Mouse (Mus musculus) ovary, postnatal 14 days (tissue): Measurements from ENCODE around the gene Phyhipl.

Experiments used
- DNase-seq: peaks from one replicate; pipeline ENCODE4 v3.0.0; 2022; ENCODE audit warnings: low spot score

The Phyhipl gene

GRCm38 (mm10) chr10:70655828-70656227 lies at the start of gene Phyhipl:
Gene Phyhipl (minus strand): TSS chr10:70655965.
- DNase-seq: no peak

DNA sequence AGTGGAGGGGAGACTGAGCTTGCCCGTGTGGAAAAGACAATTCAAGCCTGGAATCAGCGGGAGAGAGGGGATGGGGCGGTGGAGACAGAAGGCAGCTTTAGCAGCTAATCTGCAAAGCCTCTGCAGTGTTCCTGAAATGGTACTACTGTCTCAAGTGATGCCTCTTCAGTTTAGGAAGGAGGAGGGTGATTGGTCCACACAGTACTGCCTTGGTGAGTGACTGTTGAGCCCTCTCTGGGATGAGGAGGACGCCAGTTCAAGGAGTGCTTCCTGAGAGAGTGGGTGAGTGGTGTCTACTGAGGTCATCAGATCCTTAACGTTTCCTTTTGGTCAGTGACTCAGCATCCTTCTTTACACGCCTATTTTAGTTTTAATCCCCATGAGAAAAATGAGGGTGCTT lies 47.4 kb upstream of the Phyhipl start:
- no peak for DNase-seq

DNA sequence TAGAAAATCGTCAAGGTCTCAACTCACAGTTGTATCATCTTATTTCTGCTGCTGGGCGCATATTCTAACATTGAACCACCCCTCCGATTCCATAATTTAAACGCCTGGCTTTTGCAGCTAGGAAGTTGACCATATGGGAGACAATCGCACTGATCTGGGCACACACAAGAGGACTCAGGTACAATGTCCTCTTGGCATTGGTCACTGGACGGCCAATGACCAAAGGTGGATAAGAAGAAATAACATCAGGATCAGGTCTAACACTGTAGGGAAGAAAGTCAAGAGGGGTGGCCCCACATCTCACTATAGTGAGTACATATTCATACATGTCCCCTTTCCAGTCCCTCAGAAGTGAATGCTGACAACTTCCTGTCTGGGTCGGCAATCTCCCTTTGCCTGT lies 43.8 kb upstream of the Phyhipl start:
- no peak for DNase-seq

GRCm38 (mm10) chr10:70698014-70698413 lies 42.2 kb upstream of the Phyhipl start:
- DNase-seq: no peak

DNA sequence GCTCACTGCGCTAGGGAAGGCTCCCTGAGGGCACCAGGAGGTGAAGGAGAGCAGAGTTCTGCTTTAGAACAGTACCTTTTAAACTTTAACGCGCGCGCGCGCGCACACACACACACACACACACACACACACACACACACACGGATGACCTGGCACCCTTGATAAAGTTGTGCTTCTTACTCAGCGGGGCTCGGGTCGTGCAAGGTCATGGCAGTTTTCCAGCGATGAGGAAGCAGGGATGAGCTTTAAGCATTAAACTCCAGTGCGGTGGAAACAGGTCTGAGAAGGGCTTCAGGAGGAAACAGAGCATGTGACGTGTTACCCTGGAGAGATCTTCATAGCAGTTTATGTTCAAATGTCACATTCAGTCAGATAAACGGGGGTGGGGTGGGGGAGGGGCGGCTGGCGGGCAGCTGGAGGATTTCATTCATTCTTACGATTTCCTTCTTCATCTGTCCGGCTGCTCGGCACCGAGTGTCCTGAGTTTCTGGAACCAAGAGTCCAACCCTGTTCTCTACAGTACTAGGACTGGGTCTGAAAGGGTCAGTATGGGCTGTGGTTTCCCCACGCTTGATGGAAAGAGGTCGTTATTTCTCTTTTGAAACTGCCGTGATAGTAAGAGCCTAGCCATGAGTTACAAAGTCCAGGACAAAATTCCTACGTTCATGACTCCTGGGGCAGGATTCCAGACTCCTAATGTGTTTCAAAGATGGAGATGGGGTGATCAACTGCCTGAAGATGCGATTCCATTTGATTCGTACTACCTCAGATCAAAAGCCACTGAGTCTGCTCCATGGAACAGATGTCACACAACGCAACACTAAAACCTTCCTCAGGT lies 41.2 kb upstream of the Phyhipl start:
- DNase-seq: no peak

DNA sequence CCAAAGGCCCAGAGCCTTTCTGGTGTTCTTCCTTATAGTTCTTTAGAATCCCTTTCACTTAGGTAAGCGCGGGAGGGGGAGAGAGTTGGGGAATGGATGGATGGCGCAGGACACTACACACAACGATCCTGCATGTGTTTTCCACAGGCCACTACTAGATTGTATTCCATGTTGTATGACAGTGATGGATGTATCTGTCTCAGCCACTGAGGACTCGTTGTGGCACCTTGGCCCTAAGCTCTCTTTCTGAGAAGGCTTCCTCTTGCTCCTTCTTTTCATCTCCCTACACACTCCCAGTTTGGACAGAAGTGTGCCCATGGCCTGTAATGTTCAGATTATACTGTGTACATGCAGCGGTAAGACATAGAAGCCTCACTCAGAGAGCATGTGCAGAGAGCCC lies 33.6 kb upstream of the Phyhipl start:
- no peak for DNase-seq

DNA sequence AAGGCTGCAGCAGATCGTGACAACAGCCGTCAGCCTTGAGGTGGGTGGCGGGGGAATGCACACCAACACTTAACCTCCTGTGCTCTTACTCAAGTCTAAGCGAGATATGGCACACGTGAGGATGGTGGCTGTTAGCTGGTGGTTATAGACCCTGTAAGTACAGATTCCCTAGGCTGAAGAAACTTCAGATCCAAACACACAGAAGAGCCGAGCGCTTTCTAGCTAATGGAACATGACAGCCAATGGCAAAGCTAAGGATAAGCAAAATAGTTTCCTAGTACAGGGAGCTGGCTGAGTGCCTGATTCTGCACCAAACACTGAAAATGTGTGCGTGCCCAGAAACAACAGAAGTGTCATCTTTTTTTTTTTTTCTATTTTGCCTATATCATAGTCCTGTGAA lies 33.1 kb upstream of the Phyhipl start:
- no peak for DNase-seq

GRCm38 (mm10) chr10:70686941-70687703 lies 31.4 kb upstream of the Phyhipl start:
- DNase-seq: no peak

DNA sequence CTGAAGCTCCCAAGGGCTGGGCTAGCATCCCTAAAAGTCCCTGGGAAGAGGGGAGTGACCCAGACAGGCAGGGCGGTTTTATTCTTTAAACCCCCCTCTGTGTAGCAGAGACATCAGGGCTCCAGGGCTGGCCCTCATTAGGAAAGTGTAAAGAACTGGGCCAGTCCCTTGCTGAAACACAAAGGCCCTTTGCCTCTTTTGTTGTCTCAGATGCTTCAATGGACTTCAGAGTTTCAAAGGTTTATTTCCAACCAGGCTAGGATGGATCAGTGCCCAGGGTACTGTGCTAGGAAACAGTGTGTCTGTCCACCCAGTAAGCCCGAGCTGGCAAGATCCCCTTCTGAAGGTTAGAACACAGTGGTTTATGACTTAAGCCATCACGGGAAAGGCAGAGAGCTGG lies 30.7 kb upstream of the Phyhipl start:
- no peak for DNase-seq

DNA sequence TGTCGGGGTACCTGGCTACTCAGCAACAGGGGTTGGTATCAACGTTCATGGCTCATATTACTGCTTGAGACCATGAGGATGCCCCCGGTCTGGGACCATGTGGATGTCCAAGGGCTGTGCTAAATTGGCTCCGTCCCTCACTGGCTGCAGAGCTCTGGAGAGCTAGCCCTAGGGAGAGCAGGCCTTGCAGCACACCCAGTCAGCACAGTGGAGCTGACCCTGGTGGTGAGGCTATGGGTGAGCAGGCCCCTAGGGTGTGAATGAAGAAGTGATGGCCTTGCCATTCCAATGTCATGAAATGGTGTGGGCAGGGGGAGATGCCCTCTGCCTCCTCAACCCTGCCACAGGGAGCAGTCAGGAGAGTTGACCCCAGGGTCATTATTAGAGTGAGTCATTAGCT lies 27.7 kb upstream of the Phyhipl start:
- no peak for DNase-seq

- no peak for DNase-seq
Observed at GRCm38 (mm10) chr10:70677946-70678345, 22.2 kb upstream of the Phyhipl start.

- no peak for DNase-seq
Observed at GRCm38 (mm10) chr10:70656272-70656671, 507 bp upstream of the Phyhipl start.

DNA sequence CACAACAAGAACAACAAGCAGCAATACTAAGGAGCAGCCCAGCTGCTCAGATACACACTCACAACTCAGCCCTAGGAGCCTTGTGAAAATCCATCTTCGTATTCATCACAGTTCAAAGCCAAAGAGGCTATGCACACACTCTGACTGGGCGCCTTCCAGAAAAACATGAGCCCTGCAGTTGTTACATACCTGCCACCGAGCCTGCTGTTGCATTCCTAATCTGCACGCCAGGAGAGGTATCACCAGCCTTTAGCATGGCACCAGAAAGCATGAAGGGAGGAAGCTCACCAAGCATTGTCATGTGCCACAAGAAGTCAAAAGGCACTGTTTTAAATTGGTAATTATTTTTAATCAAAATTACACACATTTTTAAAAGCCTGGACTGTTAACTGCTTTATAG lies 1.1 kb downstream of the Phyhipl start:
- DNase-seq: no peak

GRCm38 (mm10) chr10:70654139-70654538 lies 1.6 kb downstream of the Phyhipl start:
- no peak for DNase-seq

DNA sequence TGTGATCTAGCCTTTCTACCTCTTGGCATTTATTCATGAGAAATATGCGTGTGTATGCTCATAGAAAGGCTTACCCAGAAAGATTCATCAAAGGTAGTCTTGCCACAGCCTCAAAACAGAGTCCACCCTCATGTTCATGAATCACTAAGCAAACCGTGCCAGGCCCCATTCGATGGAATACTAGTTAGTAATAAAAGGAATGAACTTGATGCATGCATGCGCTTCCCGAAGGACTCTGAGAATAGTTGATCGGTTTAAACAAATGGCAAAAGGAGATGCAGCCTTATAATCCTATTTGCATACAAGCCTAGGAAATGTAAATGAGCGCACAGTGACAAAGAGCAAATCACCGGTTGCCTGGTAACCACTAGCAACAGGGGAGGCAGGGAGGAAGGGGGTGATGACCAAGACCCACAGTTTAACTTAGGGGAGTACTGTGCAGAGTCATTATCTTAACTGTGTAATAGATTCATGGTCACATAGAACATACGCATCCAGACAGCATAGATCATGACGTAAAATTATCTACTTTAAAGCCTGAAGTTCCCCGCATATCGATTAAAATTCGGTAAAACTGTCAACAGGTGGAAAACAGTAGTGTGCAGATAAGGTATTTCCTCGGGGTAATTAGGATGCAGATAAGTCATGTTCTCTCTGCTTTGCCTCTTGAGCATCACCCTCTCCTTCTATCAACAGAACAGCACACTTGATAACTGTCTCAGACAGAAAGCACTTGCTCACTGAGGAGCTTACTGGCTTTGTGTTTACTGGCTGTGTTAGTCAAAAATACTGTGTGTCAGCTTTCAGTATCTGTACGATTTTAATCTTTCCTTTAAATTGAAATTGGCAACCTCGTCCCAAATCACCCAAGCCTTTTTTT lies 3.8 kb downstream of the Phyhipl start:
- no peak for DNase-seq

- DNase-seq: no peak
Observed at GRCm38 (mm10) chr10:70648831-70649230, 6.9 kb downstream of the Phyhipl start.

DNA sequence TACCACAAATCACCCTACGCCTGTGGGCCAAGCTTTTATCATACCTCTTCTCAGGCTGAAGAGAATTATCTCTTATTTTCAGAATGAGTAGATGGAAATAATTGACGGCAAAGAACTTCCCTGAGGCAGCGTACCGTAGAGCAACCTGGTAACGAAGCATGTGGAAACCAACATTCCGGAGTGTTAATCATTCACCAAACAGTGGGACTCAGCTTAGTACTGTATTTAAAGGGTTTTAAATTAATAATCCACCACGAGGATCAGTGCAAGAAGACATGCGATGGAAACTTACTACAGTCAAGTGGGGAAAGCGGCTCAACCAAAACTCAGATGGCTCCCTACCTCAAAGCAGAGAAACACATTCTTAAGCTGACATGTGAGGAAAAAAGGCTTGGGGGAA lies 12.6 kb downstream of the Phyhipl start:
- no peak for DNase-seq

DNA sequence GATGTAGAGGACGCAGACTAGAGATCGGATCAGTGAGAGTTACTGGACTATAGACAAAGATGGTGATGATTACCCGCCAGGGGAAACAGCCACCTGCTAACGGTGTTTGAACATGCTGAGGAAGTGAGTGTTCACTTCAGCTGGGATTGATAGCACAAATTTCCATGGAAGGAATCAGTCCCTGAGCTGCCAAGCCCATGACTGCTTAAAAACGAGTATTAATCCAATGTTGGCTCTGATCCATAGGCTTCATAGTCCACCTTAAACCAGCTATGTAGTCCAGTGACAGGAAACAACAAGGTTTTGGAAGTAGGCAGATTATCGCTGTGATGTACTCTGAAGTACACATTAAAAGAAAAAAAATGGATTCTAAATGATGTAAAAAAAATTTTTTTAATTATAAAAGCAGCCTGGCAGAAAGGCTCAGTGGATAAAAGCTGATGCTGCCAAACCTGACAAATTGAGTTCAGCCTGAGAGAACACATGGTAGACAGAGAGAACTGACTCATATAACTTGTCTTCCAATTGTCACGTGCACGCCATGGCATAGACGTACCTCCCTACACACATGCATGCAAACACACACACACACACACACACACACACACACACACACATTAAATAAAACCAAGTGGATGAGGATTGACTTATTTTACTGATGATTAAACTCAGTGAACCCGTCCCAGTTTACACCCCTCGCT lies 14.7 kb downstream of the Phyhipl start:
- DNase-seq: no peak

GRCm38 (mm10) chr10:70640075-70640737 lies 15.6 kb downstream of the Phyhipl start:
- DNase-seq: no peak

- DNase-seq: no peak
Observed at GRCm38 (mm10) chr10:70637640-70638328, 18.0 kb downstream of the Phyhipl start.

- DNase-seq: no peak
Observed at GRCm38 (mm10) chr10:70635261-70635660, 20.5 kb downstream of the Phyhipl start.
